Mouse (Mus musculus) neural tube, embryonic 11.5 days (tissue): ENCODE results near the gene Srebf2. TPM values are rescaled to one million over a fixed set of nuclear protein-coding genes. Genes with fewer than 3 reads are reported as not detected.

ENCODE experiments used
- ATAC-seq: fragments of 200-750 bp; cut with Nextera tagmentation; 2 replicates; pipeline ENCODE4 v1.8.0; 2017; ENCODE audit warnings: moderate number of reproducible peaks, mild to moderate bottlenecking, moderate TSS enrichment, moderate library complexity; ENCODE audit not compliant: insufficient read depth, low FRiP score, low TSS enrichment
- DNase-seq: peaks from one replicate; pipeline ENCODE4 v3.0.0-alpha.2; 2015; ENCODE audit warnings: low spot score
- H3K27ac ChIP-seq: fragments of 300-500 bp; sonication (generic); 2 replicates; pipeline ENCODE4 v1.5.1; 2014; ENCODE audit warnings: low read depth, mild to moderate bottlenecking, low read length
- H3K27me3 ChIP-seq: fragments of 300-500 bp; sonication (generic); 2 replicates; pipeline ENCODE4 v1.6.1; 2014; ENCODE audit warnings: mild to moderate bottlenecking, low read length, mixed read lengths; ENCODE audit not compliant: control insufficient read depth, insufficient read depth
- H3K36me3 ChIP-seq: fragments of 300-500 bp; sonication (generic); 2 replicates; pipeline ENCODE4 v1.6.1; 2014; ENCODE audit warnings: mild to moderate bottlenecking, low read length, moderate library complexity, mixed read lengths; ENCODE audit not compliant: control insufficient read depth, insufficient read depth
- H3K4me1 ChIP-seq: fragments of 300-500 bp; sonication (generic); 2 replicates; pipeline ENCODE4 v1.6.1; 2014; ENCODE audit warnings: low read length, mixed read lengths; ENCODE audit not compliant: control insufficient read depth, insufficient read depth
- H3K4me2 ChIP-seq: fragments of 300-500 bp; sonication (generic); 2 replicates; pipeline ENCODE4 v1.6.1; 2014; ENCODE audit warnings: low read depth, mild to moderate bottlenecking, moderate library complexity
- H3K4me3 ChIP-seq: fragments of 300-500 bp; sonication (generic); 2 replicates; pipeline ENCODE4 v1.5.1; 2014; ENCODE audit warnings: low read depth, low read length
- H3K9ac ChIP-seq: fragments of 300-500 bp; sonication (generic); 2 replicates; pipeline ENCODE4 v1.6.1; 2014; ENCODE audit warnings: mild to moderate bottlenecking, low read length
- H3K9me3 ChIP-seq: fragments of 300-500 bp; sonication (generic); 2 replicates; pipeline ENCODE4 v1.6.1; 2016; ENCODE audit warnings: low read length; ENCODE audit not compliant: control insufficient read depth
- WGBS: fragments of 180-500 bp; shearing (Covaris S2); extraction: QIAGEN DNeasy Blood & Tissue Kit; methylation state at CpG from one replicate; pipeline ENCODE4 v1.1.7; 2014; 5-methylcytosine and 5-hydroxymethylcytosine counted together
- polyA plus RNA-seq: library from polyadenylated mRNA; unstranded; fragments of >200 nt; fragmentation: Nextera tagmentation; extraction: Ambion mirVana; gene quantifications from 2 replicates; pipeline ENCODE4 v1.2.1, GENCODE M21; 2014

Gene Srebf2
- polyA plus RNA-seq, 1 experiment from 2014 or later = 195 TPM

DNA sequence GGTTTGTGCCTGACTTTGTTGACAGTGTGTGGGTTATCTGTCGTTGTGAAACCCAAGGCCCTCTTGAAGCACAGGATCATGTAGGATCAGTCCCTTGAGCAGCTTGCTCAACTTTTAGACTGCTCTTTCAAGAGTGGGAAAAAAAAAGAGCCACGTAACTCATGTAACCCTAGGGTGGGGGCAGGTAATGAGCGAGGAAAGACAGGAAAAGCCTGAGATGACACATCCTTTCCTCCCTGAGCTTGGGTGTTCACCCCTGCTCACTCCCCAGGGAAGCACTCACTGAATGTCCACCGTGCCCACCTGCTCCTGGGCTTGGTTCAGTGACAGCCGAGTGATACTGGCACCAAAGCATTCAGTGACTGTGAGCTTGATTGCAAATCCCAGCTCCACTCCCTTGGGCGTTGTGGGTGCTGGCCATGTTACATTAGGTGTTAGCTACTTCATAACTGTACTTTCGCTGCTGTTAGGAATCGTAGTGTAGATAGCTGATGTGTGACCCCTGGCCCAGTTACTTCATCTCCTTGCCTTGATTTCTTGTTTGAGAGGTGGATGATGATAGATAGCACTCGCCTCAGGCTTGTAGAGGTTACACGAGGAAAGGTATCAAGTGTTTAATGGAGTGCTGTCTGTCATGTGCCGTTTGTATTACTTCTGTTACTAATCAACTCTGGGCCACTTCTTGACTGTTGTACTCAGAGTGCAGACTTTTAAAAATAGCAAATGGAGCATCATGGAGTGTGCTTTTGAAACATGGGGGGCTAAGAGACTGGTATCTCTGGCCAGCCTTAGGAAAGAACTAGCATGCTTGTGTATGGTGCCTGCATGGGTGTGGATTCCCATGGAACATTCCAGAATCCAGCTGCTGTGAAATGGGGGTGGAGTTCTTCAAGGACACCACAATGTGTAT lies 14.0 kb downstream of the Srebf2 start:
- ATAC-seq (no peak), DNase-seq (no peak)
- 84% methylated on average over 11 of the region's 11 CpGs for WGBS
- H3K4me3 ChIP-seq = no peak overlapping the region
- no peak overlapping the region for H3K9ac ChIP-seq
- H3K9me3 ChIP-seq = no peaks in the 10 kb centered on the region
- H3K27me3 ChIP-seq = no peaks in the 10 kb centered on the region
- no peak overlapping the region for H3K27ac ChIP-seq
- H3K36me3 ChIP-seq = no peaks in the 10 kb centered on the region
- H3K4me2 ChIP-seq = no peak overlapping the region
- H3K4me1 ChIP-seq = peaks cover 25% of the 10 kb centered on the region

DNA sequence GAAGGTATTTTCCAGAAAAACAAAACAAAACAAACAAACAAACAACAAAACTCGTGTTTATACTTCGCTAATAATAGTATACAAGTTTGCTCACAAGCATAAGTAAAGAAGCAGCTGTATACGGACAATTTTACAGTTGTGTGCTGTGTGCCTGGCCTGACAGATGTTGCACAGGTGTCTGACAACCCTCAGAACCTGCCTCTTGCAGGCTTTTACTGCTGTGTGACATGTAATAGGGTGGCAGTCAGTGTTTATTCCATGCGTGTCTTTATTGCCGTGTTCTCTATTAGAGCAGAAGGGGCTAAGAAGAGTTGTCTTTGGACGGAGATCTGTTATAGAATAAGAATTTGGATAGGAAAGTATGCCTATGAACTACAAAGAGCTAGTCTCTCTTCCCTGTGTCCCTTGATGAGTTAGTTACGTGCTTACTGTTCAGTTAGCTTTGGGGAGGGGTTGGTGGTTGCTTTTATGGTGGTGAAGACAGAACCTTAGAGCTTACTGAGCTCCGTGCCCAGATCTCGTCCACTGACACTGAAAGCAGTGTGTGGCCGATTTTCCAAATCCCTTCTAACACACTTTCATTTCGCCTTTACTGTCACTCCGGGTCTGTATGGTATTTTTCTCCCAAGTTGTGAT lies 15.1 kb downstream of the Srebf2 start:
- H3K9ac ChIP-seq = no peak overlapping the region
- ATAC-seq (no peak), DNase-seq (no peak)
- no peaks in the 10 kb centered on the region for H3K27me3 ChIP-seq
- 85% methylated on average over 12 of the region's 12 CpGs for WGBS
- H3K4me2 ChIP-seq = no peak overlapping the region
- peaks cover 36% of the 10 kb centered on the region for H3K4me1 ChIP-seq
- no peak overlapping the region for H3K27ac ChIP-seq
- H3K9me3 ChIP-seq = no peaks in the 10 kb centered on the region
- no peaks in the 10 kb centered on the region for H3K36me3 ChIP-seq
- H3K4me3 ChIP-seq = no peak overlapping the region

DNA sequence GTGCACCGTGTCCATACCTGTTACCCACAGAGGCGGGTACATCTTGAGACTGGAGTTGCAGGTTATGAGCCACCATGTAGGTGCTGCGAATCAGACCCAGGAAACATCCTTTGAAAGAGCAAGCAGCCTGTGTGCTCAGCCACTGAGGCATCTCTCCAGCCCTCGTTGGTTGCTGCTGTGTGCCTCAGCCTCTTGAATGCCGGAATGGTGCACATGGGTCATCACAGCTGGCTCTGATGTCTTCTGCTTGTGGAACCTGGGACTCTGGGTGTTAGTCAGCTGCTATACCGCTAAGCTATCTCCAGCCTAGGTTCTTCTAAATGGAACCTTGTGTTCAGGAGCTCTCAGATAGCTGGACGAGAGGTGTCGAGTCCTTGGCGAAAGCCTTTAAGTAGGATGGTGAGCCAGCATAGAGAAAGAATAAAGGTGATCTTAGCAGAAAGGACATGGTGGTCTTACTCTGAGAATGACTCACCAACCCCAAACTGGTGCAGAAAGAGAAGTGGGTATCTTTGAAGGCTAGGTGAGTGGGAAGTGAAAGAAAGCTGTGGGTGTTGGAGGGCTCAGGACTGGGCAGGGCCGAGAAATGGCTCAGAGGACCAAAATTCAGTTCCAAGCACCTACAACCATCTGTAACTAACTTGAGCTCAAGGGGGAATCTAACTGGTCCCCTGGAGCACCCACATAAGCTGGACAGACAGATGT lies 16.5 kb downstream of the Srebf2 start:
- Histone ChIP-seq H3K27ac (0 out of 2 replicates have a peak overlapping the region, but pooled peaks have one; percentile 27), H3K9me3 (no peaks in the 10 kb centered on the region), H3K27me3 (no peaks in the 10 kb centered on the region), H3K36me3 (no peaks in the 10 kb centered on the region), H3K4me3 (no peak overlapping the region), H3K4me2 (no peak overlapping the region), H3K9ac (no peak overlapping the region), H3K4me1 (peaks cover 38% of the 10 kb centered on the region)
- 87% methylated on average over 10 of the region's 10 CpGs for WGBS
- no peak for ATAC-seq
- DNase-seq = no peak

DNA sequence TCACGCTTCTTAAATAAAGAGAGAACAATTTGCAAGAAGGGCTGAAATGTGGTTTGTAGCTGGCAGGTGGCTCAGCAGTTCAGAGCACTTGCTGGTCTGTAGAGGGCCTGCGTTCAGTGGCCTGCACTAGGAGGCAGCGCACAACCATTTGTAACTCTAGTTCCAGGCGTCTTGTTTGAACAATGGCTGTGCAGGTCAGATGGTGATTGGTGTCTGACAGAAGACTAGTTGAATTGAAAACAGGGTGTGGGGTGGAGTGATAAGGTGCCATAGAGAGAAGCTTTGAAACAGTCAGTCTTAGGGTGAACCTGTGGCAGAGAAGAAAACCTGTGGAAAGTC lies 17.0 kb downstream of the Srebf2 start:
- peaks cover 38% of the 10 kb centered on the region for H3K4me1 ChIP-seq
- no peak overlapping the region for H3K4me3 ChIP-seq
- no peak overlapping the region for H3K9ac ChIP-seq
- 0 out of 2 replicates have a peak overlapping the region, but pooled peaks have one; percentile 44 for H3K27ac ChIP-seq
- no peaks in the 10 kb centered on the region for H3K27me3 ChIP-seq
- ATAC-seq (no peak), DNase-seq (no peak)
- H3K9me3 ChIP-seq = no peaks in the 10 kb centered on the region
- H3K36me3 ChIP-seq = no peaks in the 10 kb centered on the region
- WGBS = 55% methylated on average over 4 of the region's 4 CpGs
- H3K4me2 ChIP-seq = no peak overlapping the region

DNA sequence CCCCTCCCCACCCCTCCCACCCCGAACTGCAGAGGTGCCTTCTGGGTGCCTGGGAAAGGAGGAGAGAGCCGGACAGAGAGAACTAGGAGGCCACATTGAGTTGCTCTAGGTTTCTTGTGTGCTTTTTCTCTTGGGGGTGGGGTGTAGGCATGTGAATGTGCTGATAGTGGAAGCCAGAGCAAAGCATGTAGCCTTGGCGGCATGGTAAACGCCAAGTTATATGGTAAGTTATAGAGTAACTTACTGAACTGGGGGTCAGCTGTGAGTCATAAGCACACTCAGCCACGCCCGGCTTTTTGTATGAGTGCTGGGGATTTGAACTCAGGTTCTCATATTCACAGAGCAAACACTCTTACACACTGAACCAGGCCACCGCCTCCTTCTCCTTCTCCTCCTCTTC lies 17.5 kb downstream of the Srebf2 start:
- Histone ChIP-seq H3K4me1 (peaks cover 35% of the 10 kb centered on the region), H3K9me3 (no peaks in the 10 kb centered on the region), H3K36me3 (no peaks in the 10 kb centered on the region), H3K4me2 (no peak overlapping the region), H3K27me3 (no peaks in the 10 kb centered on the region), H3K9ac (no peak overlapping the region), H3K27ac (0 out of 2 replicates have a peak overlapping the region, but pooled peaks have one; percentile 44), H3K4me3 (no peak overlapping the region)
- WGBS = 77% methylated on average over 7 of the region's 7 CpGs
- DNase-seq (no peak), ATAC-seq (no peak)

DNA sequence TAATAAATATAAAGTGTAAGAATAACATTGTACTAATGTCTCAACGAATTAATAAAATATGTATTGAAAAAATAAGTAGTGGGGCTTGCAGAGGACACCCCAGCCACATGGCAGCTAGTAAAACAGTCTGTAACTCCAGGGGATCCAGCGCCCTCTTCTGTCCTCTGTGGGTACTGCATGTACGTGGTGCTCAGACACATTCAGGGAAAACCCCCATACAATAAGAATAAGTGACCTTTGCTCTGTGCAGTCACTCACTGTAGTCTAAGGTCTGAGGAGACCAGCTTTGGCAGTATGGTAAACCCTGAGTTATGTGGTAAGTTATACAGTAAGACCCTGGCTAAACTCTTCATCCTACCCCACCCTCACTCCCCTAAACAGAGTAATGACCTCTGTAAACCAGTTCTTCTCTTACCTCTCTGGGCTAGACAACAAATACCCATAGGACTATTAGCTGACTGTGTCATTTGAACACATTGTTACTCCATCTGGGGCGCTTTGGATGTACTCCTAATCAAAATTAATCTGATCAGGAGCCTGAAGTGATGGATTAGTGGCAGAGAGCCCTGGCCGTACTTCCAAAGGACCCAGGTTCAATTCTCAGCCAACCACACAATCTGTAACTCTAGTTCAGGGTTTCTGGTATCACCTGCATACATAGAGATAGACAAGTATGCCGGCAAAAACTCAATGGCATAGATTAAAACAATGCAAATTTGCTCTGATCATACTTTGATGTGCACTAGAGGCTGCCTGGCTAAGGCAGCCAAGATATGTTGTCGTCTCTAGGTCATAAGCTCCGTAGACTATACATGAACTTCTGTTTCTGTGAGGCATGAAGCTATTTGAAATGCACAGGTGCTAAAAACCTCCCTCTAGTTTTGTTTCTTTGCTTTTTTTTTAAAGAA lies 18.6 kb downstream of the Srebf2 start:
- no peaks in the 10 kb centered on the region for H3K27me3 ChIP-seq
- peaks cover 28% of the 10 kb centered on the region for H3K4me1 ChIP-seq
- WGBS = 61% methylated on average over 8 of the region's 8 CpGs
- no peak overlapping the region for H3K9ac ChIP-seq
- 0 out of 2 replicates have a peak, but pooled peaks cover 3% of the 10 kb centered on the region for H3K36me3 ChIP-seq
- ATAC-seq (no peak), DNase-seq (peak; percentile 79)
- no peak overlapping the region for H3K4me2 ChIP-seq
- no peak overlapping the region for H3K4me3 ChIP-seq
- H3K9me3 ChIP-seq = no peaks in the 10 kb centered on the region
- H3K27ac ChIP-seq = no peak overlapping the region

GRCm38 (mm10) chr15:82166240-82167100 lies 19.5 kb downstream of the Srebf2 start:
- Histone ChIP-seq H3K4me2 (no peak overlapping the region), H3K27ac (peak overlapping the region; percentile 42; the same call in 1 of the 2 replicates), H3K4me1 (peaks cover 21% of the 10 kb centered on the region), H3K4me3 (no peak overlapping the region), H3K36me3 (peaks cover 7% of the 10 kb centered on the region), H3K27me3 (no peaks in the 10 kb centered on the region), H3K9me3 (no peaks in the 10 kb centered on the region), H3K9ac (no peak overlapping the region)
- ATAC-seq (no peak), DNase-seq (no peak)
- 59% methylated on average over 22 of the region's 22 CpGs for WGBS
